Mouse (Mus musculus) gastrocnemius, adult 18-20 months (tissue): ENCODE data around the gene Mrpl27. TPM values are rescaled to one million over a fixed set of nuclear protein-coding genes. Genes with fewer than 3 reads are reported as not detected.
"Not testable (repeated sequence)": the region's sequence is repeated elsewhere in the genome, so short reads cannot be mapped to it uniquely, and the experiment has no call there.

Source experiments
- DNase-seq: peaks from one replicate; pipeline ENCODE4 v3.0.0; 2021; ENCODE audit warnings: low spot score
- long read RNA-seq, 2 experiments: library from polyadenylated mRNA; stranded (forward); transcript quantifications; one replicate each; pipeline ENCODE4 v2.0.0; 2021
- total RNA-seq, 2 experiments: library from RNA; stranded (reverse); gene quantifications; 2 replicates each; pipeline ENCODE4 v1.2.3; 2021

The Mrpl27 gene
- total RNA-seq = 10 to 100 TPM; 43.0 to 49.5 TPM
- long read RNA-seq, experiment 1, transcript Mrpl27-201 (4 exons, 756 nt) = major isoform, 37 of 41 reads
- long read RNA-seq, experiment 1, partial matches to known transcripts = 0 of 41 reads
- long read RNA-seq, experiment 1, other reads (novel, unspliced or antisense) = 4 of 41 reads
- long read RNA-seq, experiment 2, transcript Mrpl27-201 (4 exons, 756 nt) = major isoform, 35 of 37 reads
- long read RNA-seq, experiment 2, partial matches to known transcripts = 1 of 37 reads
- long read RNA-seq, experiment 2, other reads (novel, unspliced or antisense) = 1 of 37 reads

DNA sequence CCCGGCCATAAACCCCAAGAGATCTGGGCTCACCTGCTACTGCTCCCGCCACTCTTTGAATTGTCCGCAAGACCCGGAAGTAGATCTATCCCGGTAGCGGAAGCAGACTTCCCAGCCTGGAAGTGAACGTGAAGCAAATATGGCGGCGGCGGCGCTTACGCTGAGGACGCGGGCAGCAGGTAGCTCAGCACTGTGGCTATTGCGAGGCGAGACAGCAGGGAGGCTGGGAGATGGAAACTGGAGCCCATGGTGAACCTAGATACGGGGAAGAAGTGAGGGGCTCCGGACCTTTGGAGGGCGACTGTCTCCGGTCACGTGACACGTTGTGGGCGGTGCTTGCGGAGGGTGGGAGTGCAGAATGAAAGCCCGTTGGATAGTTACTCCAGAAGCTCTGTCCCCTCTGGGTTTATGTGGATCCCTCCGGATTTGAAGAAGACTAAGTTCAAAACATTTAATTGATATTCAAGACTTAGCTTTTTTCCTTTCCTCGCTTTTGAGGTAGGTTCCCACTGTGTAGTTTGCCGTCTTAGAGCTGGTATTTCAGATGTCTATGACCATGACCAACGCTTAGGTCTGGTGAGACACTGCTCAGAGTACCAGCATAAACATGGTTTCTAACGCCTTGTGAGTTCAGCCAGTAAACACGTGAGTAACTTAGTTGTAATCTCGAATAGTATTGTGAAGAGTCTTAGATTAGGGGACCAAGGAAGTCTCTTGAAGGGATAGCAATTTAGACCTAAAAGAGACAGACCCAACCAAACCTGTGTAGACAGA, at the start of gene Mrpl27, which contains the start of gene Eme1:
Gene Mrpl27, plus strand, starts transcription at position 105 of the 774 bp plus-strand sequence.
Gene Eme1, minus strand, starts transcription at position 302 of the 774 bp plus-strand sequence.
- peak; percentile 87 for DNase-seq

DNA sequence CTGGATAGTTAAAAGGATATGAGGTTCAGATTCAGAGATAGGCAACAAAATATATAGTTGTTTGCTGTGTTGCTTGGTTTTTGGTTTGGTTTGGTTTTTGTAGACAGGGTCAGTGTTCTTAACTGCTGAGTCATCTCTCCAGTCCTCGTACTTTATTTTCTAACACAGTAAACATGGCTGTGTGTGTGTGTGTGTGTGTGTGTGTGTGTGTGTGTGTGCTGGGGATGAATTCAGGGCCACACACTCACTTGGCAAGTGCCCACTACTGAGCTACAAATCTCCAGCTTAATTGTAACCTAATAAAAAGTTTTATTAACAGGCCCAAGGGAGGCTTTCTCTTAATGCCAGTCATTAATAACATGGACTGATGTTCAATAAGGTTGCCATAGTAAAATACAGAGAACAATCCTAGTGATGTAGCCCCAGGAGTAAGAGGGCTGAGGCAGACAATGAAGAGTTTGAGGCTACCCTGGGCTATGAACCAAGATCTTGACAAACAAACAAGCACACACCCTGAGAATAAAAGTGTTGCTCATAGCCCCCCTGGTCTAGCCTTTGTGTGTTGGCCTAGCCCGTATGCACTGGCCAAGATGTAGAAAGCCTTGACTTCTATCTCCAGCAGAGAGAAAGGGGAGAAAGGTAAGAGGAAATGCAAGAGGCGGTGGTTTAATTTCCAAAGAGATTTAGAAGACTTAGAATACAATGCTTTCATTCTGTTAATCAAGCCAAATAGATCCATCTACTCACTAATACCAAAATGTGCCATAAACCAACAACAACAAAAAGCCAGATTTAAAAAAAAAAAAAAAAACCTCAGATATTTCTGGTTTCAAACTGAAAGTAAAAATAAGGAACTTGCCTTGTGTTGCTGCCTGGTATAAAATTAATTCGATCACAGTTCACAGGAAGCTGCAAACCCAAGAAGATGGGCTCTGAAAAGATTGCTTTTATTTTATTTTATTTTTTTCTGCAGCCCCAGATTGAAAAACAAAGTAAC, 42.5 kb upstream of the Mrpl27 start:
- no peak for DNase-seq

GRCm38 (mm10) chr11:94614603-94615002, 39.0 kb upstream of the Mrpl27 start:
- DNase-seq = no peak

DNA sequence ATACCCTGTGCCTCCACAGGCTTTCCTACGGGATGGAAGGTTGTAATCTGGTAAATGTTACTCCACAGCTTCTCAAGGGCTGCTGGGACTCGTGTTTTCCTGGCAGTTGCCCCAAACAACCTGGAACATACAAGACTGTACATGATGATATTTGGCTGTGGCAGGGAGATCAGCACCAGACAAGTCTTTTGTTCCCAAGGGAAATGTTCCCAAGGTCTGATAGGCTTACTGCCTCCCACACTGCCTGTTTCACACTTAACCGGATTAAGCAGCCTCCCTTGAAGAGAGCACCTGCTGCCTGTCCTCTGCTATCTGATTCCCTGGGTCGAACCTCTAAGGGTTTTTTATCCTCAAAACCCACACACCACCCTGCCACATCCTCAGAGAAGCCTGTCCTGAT, 38.1 kb upstream of the Mrpl27 start:
- no peak for DNase-seq

DNA sequence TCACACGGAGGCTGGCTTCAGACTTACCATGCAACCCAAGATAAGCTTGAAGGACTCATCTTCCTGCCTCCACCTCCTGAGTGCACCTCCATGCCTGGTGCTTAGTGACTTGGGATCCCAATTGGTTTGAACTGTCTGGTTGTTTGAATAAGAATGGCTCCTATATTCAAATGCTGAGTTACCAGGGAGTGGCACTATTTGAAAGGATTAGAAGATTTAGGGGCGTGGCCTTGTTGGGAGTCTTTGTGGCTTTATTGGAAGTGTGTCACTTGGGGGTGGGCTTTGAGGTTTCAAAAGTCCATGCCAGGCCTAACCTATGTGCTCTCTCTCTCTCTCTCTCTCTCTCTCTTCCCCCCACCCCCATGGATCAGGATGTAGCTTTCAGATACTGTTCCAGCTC, 35.9 kb upstream of the Mrpl27 start:
- no peak for DNase-seq

GRCm38 (mm10) chr11:94620766-94621457, 32.7 kb upstream of the Mrpl27 start:
- no peak for DNase-seq

DNA sequence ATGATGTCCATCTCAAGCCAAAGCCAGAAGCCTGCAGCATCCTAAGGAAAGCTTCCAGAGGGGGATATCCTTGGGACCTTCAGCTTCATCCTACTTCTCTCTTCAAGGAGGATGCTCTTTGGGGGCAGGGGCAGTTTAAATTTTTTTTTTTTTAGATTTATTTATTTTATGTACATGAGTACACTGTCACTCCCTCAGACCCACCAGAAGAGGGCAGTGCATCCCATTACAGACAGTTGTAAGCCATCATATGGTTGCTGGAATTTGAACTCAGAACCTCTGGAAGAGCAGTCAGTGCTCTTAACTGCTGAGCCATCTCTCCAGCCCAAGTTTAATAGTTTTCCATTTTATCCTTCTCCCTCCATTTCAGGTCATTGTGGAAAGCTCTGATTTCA, 32.1 kb upstream of the Mrpl27 start:
- no peak for DNase-seq

DNA sequence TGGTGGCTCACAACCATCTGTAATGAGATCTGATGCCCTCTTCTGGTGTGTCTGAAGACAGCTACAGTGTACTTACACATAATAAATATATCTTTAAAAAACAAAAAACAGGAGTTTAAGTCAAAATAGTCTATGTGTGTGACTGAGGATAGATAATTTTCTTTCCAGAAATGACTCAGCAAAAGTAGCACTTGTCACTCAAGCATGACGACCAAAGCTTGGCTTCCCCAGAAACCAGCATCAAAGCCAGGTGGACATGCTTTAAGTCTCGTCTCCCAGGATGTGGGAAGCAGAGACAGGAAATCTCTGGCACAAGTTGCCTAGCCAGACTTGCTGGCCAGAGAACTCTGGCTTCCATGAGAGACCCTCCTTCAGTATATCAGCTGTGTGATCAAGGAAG, 31.4 kb upstream of the Mrpl27 start:
- no peak for DNase-seq

DNA sequence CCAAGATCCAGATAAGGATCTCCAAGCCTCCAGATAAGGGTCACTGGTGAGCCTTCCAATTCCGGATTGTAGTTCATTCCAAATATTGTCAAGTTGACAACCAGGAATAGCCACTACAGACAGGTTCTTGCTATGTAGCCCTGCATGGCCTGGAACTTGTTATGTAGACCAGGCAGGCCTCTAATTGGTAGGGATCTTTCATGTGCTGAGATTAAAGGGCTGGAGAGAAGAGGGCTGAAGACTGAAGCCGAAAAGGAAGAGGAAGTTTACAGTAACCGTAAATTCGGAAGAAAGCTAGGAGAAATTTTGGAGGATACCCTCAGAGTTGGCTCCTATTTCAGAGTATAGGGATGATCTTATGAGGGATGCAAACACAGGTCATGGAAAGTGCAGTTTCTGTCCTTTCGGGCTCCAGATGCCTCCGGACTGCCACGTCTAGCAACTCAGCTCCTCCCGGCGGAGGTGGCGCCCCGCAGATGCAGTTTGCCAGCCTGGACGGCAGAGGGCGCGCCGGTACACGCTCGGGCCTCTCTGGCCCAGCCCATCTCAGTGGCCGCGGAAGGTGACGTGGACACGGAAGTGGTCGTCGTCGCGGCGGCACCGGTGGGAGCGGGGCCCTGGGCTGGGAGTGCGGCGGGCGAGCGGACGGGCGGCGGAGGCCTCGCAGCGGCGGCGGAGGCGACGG, 24.2 kb upstream of the Mrpl27 start, which contains the start of gene Lrrc59:
Gene Lrrc59, plus strand, starts transcription at position 569 of the 685 bp plus-strand sequence.
- peak; percentile 96 for DNase-seq

DNA sequence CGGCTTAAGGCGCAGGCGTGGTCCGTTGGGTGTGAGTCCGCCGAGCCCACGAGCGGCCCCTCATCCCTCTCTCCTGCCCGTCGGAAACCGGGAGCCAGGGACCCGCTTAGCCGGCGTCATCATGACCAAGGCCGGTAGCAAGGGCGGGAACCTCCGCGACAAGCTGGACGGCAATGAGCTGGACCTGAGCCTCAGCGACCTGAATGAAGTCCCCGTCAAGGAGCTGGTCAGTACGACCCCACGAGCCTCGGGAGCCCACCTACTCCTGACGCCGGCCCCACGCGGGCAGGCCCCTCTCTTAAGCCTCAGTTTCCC, 23.7 kb upstream of the Mrpl27 start:
- no peak for DNase-seq

GRCm38 (mm10) chr11:94630199-94631011, 23.2 kb upstream of the Mrpl27 start:
- peak; percentile 46 for DNase-seq

GRCm38 (mm10) chr11:94631969-94632368, 21.6 kb upstream of the Mrpl27 start:
- no peak for DNase-seq

- no peak for DNase-seq
Observed at GRCm38 (mm10) chr11:94632988-94633387, 20.6 kb upstream of the Mrpl27 start.

DNA sequence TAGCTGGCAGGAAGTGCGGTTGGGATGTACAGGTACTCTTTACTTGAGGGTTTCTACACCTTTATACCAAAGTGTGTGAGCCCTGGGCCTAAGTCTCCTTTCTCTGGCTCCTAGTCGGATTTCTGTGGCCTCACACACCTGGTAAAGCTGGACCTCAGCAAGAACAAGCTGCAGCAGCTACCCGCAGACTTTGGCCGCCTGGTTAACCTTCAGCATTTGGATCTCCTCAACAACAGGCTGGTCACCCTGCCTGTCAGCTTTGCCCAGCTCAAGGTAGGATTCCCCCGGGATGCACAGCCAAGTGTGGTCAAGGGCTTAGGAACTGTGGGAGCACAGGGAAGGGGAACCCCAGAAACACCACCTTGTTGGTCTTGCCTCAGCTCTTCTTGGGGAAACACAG, 19.1 kb upstream of the Mrpl27 start:
- no peak for DNase-seq

- no peak for DNase-seq
Observed at GRCm38 (mm10) chr11:94644461-94645219, 8.9 kb upstream of the Mrpl27 start.

DNA sequence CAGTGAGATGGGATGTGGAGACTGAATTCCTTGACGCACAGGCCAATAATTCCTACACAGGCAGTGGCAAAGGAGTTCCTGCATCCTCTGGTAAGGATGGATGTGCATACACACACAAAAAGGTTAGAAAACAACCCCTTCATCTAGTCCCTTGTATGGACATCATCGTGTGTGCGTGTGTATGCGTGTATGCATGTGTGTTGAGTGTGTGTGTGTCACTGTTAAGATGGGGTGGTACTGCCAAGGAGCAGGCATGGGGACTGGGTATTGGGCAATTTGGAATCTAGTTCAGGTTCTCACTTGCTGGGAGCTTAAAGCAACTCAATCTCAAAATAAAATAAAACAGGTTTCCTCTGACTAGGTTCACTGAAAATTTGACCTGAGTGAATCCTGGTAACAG, 7.1 kb upstream of the Mrpl27 start:
- DNase-seq = no peak

DNA sequence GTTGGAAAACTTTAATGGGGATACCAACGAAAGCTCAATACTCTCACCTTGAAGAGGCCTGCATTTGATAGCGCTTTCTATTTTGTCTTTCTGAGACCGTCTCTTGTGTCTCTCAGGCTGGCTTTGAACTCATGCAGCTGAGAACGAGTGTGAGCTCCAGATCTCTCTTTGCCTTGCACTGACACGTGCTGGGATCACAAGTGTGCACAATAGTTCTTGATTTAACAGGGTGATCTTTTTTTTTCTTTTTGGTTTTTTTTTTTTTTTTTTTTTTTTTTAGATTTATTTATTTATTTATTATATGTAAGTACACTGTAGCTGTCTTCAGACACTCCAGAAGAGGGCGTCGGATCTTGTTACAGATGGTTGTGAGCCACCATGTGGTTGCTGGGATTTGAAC, 2.3 kb upstream of the Mrpl27 start:
- DNase-seq = not testable (repeated sequence)

GRCm38 (mm10) chr11:94652973-94653372, 594 bp upstream of the Mrpl27 start:
- DNase-seq = no peak

- DNase-seq = no peak
Observed at GRCm38 (mm10) chr11:94661344-94661743, 7.8 kb downstream of the Mrpl27 start.
